Mouse (Mus musculus) myocyte (in vitro differentiated cells): ENCODE measurements around the gene Tmem238l. TPM values are rescaled to one million over a fixed set of nuclear protein-coding genes. Genes with fewer than 3 reads are reported as not detected.

Experiments
- H3K27me3 ChIP-seq: one replicate; pipeline ENCODE4 v1.6.1; 2011; ENCODE audit not compliant: control insufficient read depth, insufficient read depth, insufficient read length
- H3K36me3 ChIP-seq: one replicate; pipeline ENCODE4 v1.6.1; 2011; ENCODE audit not compliant: control insufficient read depth, insufficient read depth
- H3K4me2 ChIP-seq: one replicate; pipeline ENCODE4 v1.6.1; 2011; ENCODE audit warnings: low read depth, control low read depth
- H3K4me3 ChIP-seq: one replicate; pipeline ENCODE4 v1.5.1; 2011; ENCODE audit warnings: mild to moderate bottlenecking, control low read depth, moderate library complexity
- H3K79me2 ChIP-seq: one replicate; pipeline ENCODE4 v1.6.1; 2011; ENCODE audit not compliant: control insufficient read depth, insufficient read depth
- H3ac ChIP-seq: one replicate; pipeline ENCODE4 v1.6.1; 2011; ENCODE audit not compliant: control insufficient read depth, insufficient read length
- CEBPB ChIP-seq: IDR thresholded peaks from 2 replicates; pipeline ENCODE4 v1.6.1; 2011; ENCODE audit warnings: mild to moderate bottlenecking, moderate library complexity; ENCODE audit not compliant: poor library complexity, insufficient read depth, severe bottlenecking
- E2F4 ChIP-seq: IDR thresholded peaks from one replicate; pipeline ENCODE4 v1.6.1; 2011; ENCODE audit warnings: mild to moderate bottlenecking, control low read depth, moderate library complexity; ENCODE audit not compliant: insufficient read depth
- MAX ChIP-seq: IDR thresholded peaks from one replicate; pipeline ENCODE4 v1.6.1; 2011; ENCODE audit warnings: low read depth, mild to moderate bottlenecking, control low read depth
- MYOD1 ChIP-seq, 3 experiments: IDR thresholded peaks; one replicate each; pipeline ENCODE4 v1.6.1; 2011; ENCODE audit warnings: control low read depth in 2 of 3, low read depth in 2 of 3, mild to moderate bottlenecking in 2 of 3, moderate library complexity in 1 of 3; ENCODE audit not compliant: insufficient read length in 2 of 3, control insufficient read depth in 1 of 3
- MYOG ChIP-seq, 3 experiments: IDR thresholded peaks; one replicate each; pipeline ENCODE4 v1.6.1; 2011; ENCODE audit warnings: control low read depth in 2 of 3, low read depth in 2 of 3, mild to moderate bottlenecking in 2 of 3; ENCODE audit not compliant: insufficient read length in 2 of 3, control insufficient read depth in 1 of 3, insufficient read depth in 1 of 3
- POLR2A ChIP-seq: IDR thresholded peaks from one replicate; pipeline ENCODE4 v1.6.1; 2011; ENCODE audit warnings: low read depth, mild to moderate bottlenecking, control low read depth, moderate library complexity; ENCODE audit not compliant: insufficient read length
- POLR2AphosphoS2 ChIP-seq: IDR thresholded peaks from one replicate; pipeline ENCODE4 v1.6.1; 2011; ENCODE audit warnings: low read depth, control low read depth; ENCODE audit not compliant: insufficient read length
- REST ChIP-seq: IDR thresholded peaks from one replicate; pipeline ENCODE4 v1.6.1; 2011; ENCODE audit warnings: mild to moderate bottlenecking, control low read depth, moderate library complexity; ENCODE audit not compliant: insufficient read depth, insufficient read length
- SRF ChIP-seq: IDR thresholded peaks from one replicate; pipeline ENCODE4 v1.6.1; 2011; ENCODE audit warnings: low read depth; ENCODE audit not compliant: control insufficient read depth, insufficient read length
- TCF12 ChIP-seq: IDR thresholded peaks from one replicate; pipeline ENCODE4 v1.6.1; 2011; ENCODE audit warnings: mild to moderate bottlenecking, control low read depth; ENCODE audit not compliant: poor library complexity, insufficient read depth, severe bottlenecking
- TCF3 ChIP-seq: IDR thresholded peaks from one replicate; pipeline ENCODE4 v1.6.1; 2011; ENCODE audit warnings: low read depth, control low read depth; ENCODE audit not compliant: insufficient read length
- USF1 ChIP-seq: IDR thresholded peaks from one replicate; pipeline ENCODE4 v1.6.1; 2011; ENCODE audit warnings: low read depth, mild to moderate bottlenecking, control low read depth, moderate library complexity
- polyA plus RNA-seq: library from polyadenylated mRNA; unstranded; fragments of >200 nt; fragmentation: generic; extraction: Trizol; gene quantifications from one replicate; pipeline ENCODE4 v1.2.1, GENCODE M21; 2012; ENCODE audit warnings: missing spikeins

Tmem238l gene
- polyA plus RNA-seq, 1 experiment = not detected

GRCm38 (mm10) chr11:66961447-66962176 lies 5.2 kb downstream of the Tmem238l start:
- TF ChIP-seq TCF12 (no peak), SRF (no peak), TCF3 (no peak), E2F4 (no peak), CEBPB (no peak), REST (no peak), POLR2AphosphoS2 (no peak)
- H3ac ChIP-seq = no peak overlapping the region
- no peaks in the 10 kb centered on the region for H3K27me3 ChIP-seq
- no peak overlapping the region for H3K4me3 ChIP-seq
- no peaks in the 10 kb centered on the region for H3K36me3 ChIP-seq
- H3K4me2 ChIP-seq = no peak overlapping the region
- no peaks in the 10 kb centered on the region for H3K79me2 ChIP-seq

GRCm38 (mm10) chr11:66963462-66963861 lies 7.0 kb downstream of the Tmem238l start:
- H3ac ChIP-seq = no peak overlapping the region
- no peaks in the 10 kb centered on the region for H3K36me3 ChIP-seq
- H3K79me2 ChIP-seq = no peaks in the 10 kb centered on the region
- H3K27me3 ChIP-seq = no peaks in the 10 kb centered on the region
- no peak overlapping the region for H3K4me2 ChIP-seq
- no peak overlapping the region for H3K4me3 ChIP-seq
- TF ChIP-seq MAX (no peak), POLR2AphosphoS2 (no peak), REST (no peak), CEBPB (no peak), SRF (no peak), TCF12 (no peak), MYOD1 (IDR thresholded peaks at IDR 0.05; ENCODE audit: control insufficient read depth in 1 of 3, insufficient read length in 2 of 3, low read depth in 2 of 3) (no peak), POLR2A (no peak), E2F4 (no peak), TCF3 (no peak), MYOG (IDR thresholded peaks at IDR 0.05; ENCODE audit: control insufficient read depth in 1 of 3, insufficient read depth in 1 of 3, insufficient read length in 2 of 3, low read depth in 2 of 3) (no peak), USF1 (no peak)

GRCm38 (mm10) chr11:66966500-66967116 lies 10.2 kb downstream of the Tmem238l start:
- Histone ChIP-seq H3K4me2 (no peak overlapping the region), H3K36me3 (no peaks in the 10 kb centered on the region), H3K4me3 (no peak overlapping the region), H3K27me3 (no peaks in the 10 kb centered on the region), H3ac (no peak overlapping the region), H3K79me2 (no peaks in the 10 kb centered on the region)
- TF ChIP-seq REST (no peak), MAX (no peak), TCF12 (no peak), USF1 (no peak), MYOD1 (IDR thresholded peaks at IDR 0.05; ENCODE audit: control insufficient read depth in 1 of 3, insufficient read length in 2 of 3, low read depth in 2 of 3) (no peak), MYOG (IDR thresholded peaks at IDR 0.05; ENCODE audit: control insufficient read depth in 1 of 3, insufficient read depth in 1 of 3, insufficient read length in 2 of 3, low read depth in 2 of 3) (no peak), E2F4 (no peak), POLR2AphosphoS2 (no peak), TCF3 (no peak), CEBPB (no peak), POLR2A (no peak), SRF (no peak)

GRCm38 (mm10) chr11:66968575-66968974 lies 12.1 kb downstream of the Tmem238l start:
- TF ChIP-seq REST = no peak
- no peak for TF ChIP-seq SRF
- no peak for TF ChIP-seq E2F4
- TF ChIP-seq TCF3 = no peak
- TF ChIP-seq POLR2A = no peak
- TF ChIP-seq POLR2AphosphoS2 = no peak
- no peak for TF ChIP-seq MYOG (IDR thresholded peaks at IDR 0.05; ENCODE audit: control insufficient read depth in 1 of 3, insufficient read depth in 1 of 3, insufficient read length in 2 of 3, low read depth in 2 of 3)
- TF ChIP-seq TCF12 = no peak
- TF ChIP-seq MAX = no peak
- no peak for TF ChIP-seq MYOD1 (IDR thresholded peaks at IDR 0.05; ENCODE audit: control insufficient read depth in 1 of 3, insufficient read length in 2 of 3, low read depth in 2 of 3)
- no peak for TF ChIP-seq USF1
- TF ChIP-seq CEBPB = no peak
- no peak overlapping the region for H3K4me3 ChIP-seq
- no peaks in the 10 kb centered on the region for H3K36me3 ChIP-seq
- no peaks in the 10 kb centered on the region for H3K79me2 ChIP-seq
- no peak overlapping the region for H3ac ChIP-seq
- H3K27me3 ChIP-seq = no peaks in the 10 kb centered on the region
- H3K4me2 ChIP-seq = no peak overlapping the region

GRCm38 (mm10) chr11:66973507-66973906 lies 17.1 kb downstream of the Tmem238l start:
- H3ac ChIP-seq = no peak overlapping the region
- no peaks in the 10 kb centered on the region for H3K36me3 ChIP-seq
- H3K27me3 ChIP-seq = no peaks in the 10 kb centered on the region
- no peaks in the 10 kb centered on the region for H3K79me2 ChIP-seq
- no peak overlapping the region for H3K4me3 ChIP-seq
- H3K4me2 ChIP-seq = no peak overlapping the region
- no peak for TF ChIP-seq MYOD1 (IDR thresholded peaks at IDR 0.05; ENCODE audit: control insufficient read depth in 1 of 3, insufficient read length in 2 of 3, low read depth in 2 of 3)
- no peak for TF ChIP-seq POLR2AphosphoS2
